Mouse (Mus musculus) cerebral cortex, adult 2 months (tissue): ENCODE data around the gene Cby1.

ENCODE experiments used
- WGBS: fragments of 180-500 bp; shearing (Covaris S2); methylation state at CpG from one replicate; pipeline ENCODE4 v1.1.7; 2018; 5-methylcytosine and 5-hydroxymethylcytosine counted together

Gene Cby1

DNA sequence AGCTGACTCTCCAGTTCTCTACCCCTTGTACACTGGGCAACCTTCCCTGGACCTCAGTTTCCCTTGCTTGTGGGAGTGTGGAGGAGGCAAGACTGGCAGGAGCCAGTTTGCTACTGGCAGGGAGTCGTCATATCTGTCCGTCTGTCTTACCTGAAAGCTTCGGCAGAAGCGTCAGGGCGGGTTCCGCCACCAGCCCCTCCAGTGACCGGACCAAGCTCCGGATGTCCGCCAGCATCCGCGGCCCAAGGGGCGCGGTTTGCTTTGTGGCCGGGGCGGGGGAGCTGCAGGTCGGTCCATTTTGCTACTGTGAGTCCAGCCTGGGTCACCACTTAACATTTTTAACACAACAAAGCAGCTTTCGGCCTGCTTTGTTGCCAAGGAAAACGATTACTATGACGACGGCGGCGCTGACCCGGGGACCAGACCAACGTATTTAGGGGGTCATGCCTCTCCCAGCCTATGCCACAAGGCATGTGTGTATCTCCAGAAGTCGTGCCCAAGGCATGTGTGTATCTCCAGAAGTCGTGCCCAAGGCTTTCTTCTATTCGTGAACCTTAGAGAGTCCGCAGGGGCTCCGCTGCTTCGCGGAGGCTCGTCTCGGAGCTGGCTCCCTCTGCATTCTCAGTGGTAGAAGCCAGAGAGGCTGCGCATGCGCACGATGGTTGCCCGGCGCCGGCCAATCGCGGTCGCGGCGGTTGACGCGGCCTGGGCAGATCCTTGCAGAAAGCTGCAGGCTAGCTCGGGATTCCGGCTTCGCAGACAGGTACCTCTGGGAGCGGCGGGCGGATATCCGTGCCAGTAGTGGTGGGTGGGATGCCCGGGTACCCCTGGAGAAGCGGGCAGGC, at the start of gene Cby1, which contains the start of gene Fam227a:
TSS of gene Cby1 (plus strand) at position 669 of the 845 bp plus-strand sequence.
TSS of gene Fam227a (minus strand) at position 426 of the 845 bp plus-strand sequence.
- under 1% methylated on average over 55 of the region's 55 CpGs for WGBS

GRCm38 (mm10) chr15:79609226-79609625, 49.8 kb upstream of the Cby1 start:
- 91% methylated on average over 2 of the region's 2 CpGs for WGBS

DNA sequence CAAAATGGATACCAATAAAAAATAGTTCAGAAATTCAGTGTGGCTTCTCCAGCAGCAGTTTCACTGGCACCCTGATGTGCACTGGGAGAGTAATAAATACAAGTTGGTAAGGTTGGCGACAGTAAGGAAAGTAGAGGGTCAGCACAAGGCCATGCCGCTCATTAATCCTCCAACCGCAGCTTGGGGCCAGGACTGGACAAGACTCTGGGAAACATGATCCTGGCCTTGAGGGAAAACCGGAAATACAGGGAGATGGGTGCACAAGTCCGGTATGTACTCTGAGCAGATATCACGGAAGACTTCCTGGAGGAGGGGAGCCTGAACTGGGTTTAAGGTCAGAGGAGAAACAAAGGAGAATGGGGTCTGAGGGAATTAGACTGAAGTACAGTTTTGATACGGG, 43.5 kb upstream of the Cby1 start:
- WGBS, result 91% methylated on average over 7 of the region's 7 CpGs

- WGBS, result 88% methylated on average over 5 of the region's 5 CpGs
Observed at GRCm38 (mm10) chr15:79616729-79617128, 42.3 kb upstream of the Cby1 start.

DNA sequence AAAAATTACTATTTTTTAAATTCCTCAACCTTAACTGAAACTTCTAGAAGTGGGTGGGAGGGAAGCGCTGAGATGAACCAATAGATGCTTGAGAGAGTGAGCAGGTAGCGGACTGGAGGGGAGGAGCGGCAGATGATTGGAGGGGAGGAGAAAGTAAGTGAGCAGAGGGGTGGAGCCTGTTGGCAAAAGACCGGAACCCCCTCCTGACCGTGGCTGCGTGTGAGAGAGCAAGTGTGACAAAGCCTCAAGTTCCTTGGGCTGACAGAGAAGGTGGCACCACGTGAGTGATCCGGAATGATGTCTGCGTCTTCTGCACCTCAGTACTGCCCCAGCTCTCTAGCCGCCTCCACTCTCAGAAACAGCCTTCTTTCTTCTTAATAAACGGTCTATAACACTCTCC, 41.9 kb upstream of the Cby1 start:
- 89% methylated on average over 11 of the region's 11 CpGs for WGBS

DNA sequence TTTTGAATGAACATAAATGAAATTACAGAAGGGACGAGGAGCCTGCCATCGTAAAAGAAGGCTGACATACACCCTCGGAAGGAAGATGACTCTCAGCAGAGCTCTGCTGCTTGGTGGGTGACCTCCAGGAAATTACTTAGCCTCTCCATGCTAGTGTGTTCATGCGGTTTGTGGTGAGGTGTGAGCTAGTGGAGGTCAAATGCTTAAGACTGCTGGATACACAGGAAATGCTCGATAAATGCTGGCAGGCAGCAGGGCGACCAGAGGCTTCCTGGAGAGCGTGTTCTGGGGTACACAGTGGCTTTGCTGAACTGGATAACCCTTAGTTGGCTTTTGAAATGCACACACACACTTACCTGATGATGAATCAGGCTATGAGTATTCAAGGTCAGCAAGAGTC, 40.5 kb upstream of the Cby1 start:
- 90% methylated on average over 7 of the region's 7 CpGs for WGBS

DNA sequence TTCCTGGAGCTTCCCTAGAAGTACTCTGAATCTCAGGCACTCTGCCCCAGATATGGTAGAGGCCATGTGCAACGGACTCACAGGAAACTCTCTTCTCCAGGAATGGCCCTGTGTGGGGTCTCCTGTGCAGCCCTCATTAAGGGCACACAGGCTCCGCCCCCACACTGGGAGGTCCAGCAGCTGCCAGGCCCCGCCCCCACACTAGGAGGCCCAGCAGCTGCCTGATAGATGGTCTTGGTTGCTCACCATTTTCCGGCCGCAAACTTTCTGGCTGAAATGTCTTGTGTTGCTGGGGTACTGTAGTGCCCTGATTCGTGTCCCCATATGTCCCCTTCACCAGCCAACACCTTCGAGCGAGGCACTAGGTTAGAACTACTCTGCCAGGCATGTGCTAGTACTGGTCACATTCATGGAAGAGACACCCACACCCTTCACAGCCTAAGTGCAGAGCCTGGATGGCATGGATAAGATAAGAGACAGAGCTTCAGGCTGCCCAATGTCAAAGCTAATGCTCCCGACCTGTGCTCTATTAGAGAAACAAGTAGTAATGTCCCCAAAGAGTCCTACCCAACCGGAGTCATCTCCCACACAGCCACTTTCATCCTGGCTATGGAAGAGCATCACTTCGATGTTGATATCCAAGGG, 39.1 kb upstream of the Cby1 start:
- 84% methylated on average over 11 of the region's 11 CpGs for WGBS

DNA sequence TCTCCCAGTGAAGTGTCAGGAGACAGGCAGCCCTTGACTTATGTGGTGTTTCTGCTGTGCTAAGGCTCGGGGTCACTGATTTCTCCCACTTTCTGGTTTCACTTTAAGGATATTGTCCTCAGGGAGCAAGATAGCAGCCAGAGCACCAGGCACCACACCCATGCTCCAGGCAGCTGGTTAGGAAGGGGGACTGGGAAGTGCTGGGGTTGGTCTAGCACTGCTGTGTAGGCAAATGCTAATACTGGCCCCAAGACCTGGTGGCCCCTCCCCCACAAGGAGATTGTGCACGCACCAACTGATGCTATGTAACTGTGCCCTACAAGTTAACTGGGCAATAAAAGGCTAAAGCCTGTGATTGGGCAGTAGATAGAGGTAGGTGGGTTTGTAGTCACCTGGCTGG, 28.5 kb upstream of the Cby1 start:
- 74% methylated on average over 2 of the region's 2 CpGs for WGBS

- WGBS, result 46% methylated on average over 12 of the region's 12 CpGs
Observed at GRCm38 (mm10) chr15:79641135-79641817, 17.7 kb upstream of the Cby1 start.

DNA sequence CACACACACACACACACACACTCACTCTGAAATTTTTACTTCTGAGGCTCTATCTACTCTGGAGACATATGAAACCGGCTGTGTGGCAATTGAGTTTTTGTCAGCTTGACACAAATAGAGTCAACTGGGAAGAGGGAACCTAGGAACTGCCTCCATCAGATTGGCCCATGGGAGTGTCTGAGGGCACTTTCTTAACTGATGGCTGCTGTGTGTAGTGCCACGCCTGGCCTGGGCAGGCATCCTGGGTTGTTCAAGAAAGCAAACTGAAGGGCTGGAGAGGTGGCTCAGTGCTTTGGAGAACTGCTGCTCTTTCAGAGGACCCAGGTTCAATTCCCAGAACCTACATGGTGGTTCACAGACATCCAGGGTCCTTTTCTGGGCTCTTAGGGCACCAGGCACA, 13.5 kb upstream of the Cby1 start:
- WGBS, result 89% methylated on average over 2 of the region's 2 CpGs

GRCm38 (mm10) chr15:79648130-79648529, 10.9 kb upstream of the Cby1 start:
- WGBS, result 65% methylated on average over 12 of the region's 12 CpGs

DNA sequence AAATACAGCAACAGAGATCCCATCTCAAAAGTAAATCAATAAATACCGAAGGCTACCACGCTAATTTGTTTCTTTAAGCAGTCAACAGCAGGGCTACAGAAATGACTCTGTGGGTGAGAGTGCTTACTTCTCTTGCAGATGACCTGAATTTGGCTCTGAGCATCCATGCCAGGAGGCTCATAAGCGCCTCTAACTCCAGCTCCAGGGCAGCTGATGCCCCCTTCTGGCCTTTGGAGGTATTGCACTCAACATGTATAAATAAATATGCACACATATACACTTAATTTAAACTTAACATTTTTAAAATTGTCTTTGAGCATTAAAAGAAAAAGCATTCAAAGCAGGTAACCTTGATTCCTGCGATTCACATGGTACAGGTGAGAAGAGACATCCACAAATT, 7.5 kb upstream of the Cby1 start:
- WGBS, result 79% methylated on average over 4 of the region's 4 CpGs

GRCm38 (mm10) chr15:79656451-79656850, 2.5 kb upstream of the Cby1 start:
- WGBS, result 55% methylated on average over 14 of the region's 14 CpGs

- WGBS, result 1% methylated on average over 16 of the region's 16 CpGs
Observed at GRCm38 (mm10) chr15:79657837-79658530, 1.0 kb upstream of the Cby1 start.

- 77% methylated on average over 4 of the region's 4 CpGs for WGBS
Observed at GRCm38 (mm10) chr15:79661852-79662251, 2.9 kb downstream of the Cby1 start.

DNA sequence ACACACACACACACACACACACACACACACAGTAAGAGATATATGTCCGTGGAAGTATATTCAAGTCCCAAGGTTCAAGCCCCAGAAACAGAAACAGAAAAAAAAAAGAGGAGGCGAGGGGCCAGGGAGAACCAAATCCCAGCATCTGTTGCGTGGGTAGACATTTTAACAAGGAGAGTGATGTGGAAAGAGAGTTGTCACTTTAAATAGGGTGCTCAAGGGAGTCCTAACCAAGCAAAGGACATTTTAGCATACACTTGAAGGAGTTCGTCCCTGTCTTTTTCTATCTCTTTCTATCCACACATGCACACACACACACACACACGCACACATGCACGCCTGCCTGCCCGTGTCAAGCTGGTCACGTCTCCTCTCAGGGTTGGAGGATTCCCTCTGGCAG, 5.7 kb downstream of the Cby1 start:
- 59% methylated on average over 8 of the region's 8 CpGs for WGBS

DNA sequence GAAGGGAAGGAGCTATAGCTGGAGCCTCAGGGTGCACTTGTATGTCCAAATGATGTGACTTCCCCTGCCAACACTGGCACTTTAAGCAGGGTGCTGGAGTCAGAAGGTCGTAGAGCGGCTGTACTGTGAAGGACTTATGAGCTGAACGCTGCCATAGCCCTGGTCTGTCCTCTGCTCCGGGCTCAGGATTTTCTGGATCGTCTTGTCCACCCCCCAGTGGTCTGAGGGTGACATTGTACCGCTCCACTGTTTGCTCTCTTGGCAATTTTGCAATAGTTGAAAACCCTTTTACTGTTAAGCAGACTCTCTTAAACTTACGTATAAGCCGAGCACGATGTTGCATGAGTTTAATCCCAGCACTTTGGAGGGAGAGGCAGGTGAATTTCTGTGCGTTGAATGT, 10.2 kb downstream of the Cby1 start:
- WGBS, result 62% methylated on average over 10 of the region's 10 CpGs

DNA sequence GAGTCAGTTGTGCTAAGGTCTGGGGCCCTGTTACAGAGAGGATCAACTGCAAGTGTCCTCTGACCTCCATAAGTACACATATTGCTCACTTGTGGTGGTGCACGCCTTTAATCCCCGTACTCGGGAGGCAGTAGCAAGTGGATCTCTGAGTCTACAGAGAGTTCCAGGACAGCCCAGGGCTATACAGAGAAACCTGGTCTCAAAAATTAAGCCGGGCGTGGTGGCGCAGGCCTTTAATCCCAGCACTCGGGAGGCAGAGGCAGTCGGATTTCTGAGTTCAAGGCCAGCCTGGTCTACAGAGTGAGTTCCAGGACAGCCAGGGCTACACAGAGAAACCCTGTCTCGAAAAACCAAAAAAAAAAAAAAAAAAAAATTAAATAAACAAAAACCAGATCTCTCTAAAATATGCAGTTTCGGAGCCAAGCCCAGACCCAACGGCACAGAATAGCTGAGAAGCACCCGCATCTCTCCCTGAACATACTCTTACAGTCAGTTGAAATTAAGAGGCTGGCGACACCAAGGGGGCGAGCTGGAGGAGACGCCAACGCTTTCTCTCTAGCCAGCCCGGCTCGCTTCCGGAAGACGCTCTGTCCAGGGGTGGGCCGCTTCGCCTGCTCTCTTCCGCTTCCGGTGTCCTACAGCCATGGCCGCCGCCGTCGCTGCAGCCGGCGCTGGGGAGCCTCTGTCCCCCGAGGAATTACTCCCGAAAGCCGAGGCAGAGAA, 11.4 kb downstream of the Cby1 start, which contains the start of gene Tomm22:
TSS of gene Tomm22 (plus strand) at position 613 of the 723 bp plus-strand sequence.
- WGBS, result 13% methylated on average over 33 of the region's 33 CpGs

DNA sequence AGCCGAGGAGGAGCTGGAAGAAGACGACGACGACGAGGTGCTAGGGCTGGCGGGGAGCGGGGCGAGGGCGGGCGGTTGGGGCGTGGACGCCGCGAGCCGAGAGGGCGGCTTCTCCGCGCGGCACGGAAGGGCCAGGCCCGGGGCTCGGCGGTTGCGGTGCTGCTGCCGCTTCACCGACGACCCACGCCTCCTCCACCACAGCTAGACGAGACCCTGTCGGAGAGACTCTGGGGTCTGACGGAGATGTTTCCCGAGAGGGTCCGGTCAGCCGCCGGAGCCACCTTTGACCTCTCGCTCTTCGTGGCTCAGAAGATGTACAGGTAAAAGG, 11.9 kb downstream of the Cby1 start:
- WGBS, result under 1% methylated on average over 37 of the region's 37 CpGs

- 63% methylated on average over 11 of the region's 11 CpGs for WGBS
Observed at GRCm38 (mm10) chr15:79671828-79672348, 12.9 kb downstream of the Cby1 start.

DNA sequence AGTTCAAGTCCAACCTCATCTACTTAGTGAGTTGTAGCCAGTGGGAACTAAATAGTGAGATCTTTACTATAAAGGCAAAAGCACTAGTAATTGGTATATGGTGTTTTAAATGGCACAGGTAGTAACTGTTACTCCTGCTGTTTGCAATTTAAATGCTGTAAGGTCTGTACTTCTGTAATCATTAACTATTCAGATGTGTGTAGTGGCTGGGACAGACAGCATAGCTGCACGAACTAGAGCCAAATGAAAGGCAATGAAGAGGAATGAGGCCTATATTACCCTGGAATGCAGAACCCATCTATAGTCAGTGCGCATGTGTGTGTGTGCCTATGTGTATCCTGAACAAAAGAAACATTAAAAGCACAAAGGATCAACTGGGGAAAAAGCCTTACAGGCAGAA, 18.9 kb downstream of the Cby1 start:
- WGBS, result 76% methylated on average over 2 of the region's 2 CpGs
